Mouse (Mus musculus) brain, adult 2 months (tissue): ENCODE data around the gene Lmnb2.
A peak's percentile ranks its signal among the peaks of the same experiment; 100 is the strongest.

Experiments
- DNase-seq: peaks from one replicate; pipeline ENCODE4 v3.0.0; 2011; ENCODE audit warnings: low read depth, low spot score

The Lmnb2 gene

DNA sequence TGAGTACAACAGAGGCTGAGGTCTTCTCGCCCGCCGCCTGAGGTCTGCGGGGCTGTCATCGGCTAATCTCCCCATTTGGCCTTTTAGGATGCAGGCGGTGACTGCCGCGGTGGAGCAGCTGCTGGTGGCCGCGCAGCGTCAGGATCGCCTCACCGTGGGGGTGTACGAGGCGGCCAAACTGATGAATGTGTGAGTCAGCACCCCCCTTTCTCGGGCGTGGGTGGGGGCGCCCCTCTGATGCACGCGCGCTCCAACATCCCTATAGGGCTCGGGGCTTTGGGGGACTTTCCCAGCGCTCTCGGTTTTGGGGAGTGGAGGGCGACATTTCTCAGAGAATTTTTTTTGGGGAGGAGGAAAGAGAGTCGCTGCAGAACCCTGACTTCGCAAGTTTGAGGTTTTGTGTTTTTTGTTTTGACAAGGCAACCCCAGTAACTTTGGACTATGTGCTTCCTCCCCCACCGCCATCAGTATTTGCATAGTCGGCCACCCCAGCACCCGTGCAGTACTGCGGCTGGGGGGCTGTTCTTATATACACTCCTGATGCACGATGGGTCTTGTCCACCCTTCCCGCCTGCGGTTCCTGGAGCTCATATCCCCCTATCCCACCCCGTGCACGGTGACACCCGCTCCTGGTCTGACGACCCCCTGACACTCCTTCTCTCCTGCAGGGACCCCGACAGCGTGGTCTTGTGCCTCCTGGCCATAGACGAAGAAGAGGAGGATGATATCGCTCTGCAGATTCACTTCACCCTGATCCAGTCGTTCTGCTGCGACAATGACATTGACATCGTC, 12.5 kb upstream of the Lmnb2 start:
- peak; percentile 79 for DNase-seq

DNA sequence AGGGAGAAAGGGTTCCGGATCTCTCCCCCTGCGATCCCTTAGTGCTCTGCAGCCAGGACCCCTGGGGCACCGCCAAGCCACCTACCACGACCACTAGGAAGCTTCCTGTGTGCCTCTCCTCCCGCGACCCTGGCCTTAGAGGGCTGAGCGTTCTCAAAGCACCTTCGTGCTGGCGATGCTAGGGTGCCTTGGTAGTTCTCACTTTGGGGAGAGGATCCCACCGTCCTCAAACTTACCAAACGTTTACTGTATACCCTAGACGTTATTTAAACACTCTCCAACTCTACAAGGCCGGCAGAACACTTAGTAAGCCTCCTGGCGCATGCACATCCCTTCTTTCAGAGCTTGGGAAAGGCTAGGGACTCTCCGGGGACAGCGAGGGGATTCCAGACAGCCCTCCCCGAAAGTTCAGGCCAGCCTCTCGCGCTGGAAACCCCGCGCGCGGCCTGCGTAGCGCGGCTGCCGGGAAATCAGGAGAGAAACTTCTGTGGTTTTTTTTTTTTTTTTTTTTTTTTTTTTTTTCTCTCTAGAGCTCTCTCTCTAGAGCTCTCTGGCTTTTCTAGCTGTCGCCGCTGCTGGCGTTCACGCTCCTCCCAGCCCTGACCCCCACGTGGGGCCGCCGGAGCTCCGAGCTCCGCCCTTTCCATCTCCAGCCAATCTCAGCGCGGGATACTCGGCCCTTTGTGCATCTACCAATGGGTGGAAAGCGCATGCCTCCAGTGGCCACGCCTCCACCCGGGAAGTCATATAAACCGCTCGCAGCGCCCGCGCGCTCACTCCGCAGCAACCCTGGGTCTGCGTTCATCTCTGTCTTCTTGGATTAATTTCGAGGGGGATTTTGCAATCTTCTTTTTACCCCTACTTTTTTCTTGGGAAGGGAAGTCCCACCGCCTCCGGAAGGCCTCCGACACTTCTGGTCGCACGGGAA, 11.5 kb upstream of the Lmnb2 start, which contains the start of gene Gadd45b:
Gadd45b (plus strand) TSS at position 775 of the 928 bp plus-strand sequence.
- DNase-seq: peak; percentile 100

DNA sequence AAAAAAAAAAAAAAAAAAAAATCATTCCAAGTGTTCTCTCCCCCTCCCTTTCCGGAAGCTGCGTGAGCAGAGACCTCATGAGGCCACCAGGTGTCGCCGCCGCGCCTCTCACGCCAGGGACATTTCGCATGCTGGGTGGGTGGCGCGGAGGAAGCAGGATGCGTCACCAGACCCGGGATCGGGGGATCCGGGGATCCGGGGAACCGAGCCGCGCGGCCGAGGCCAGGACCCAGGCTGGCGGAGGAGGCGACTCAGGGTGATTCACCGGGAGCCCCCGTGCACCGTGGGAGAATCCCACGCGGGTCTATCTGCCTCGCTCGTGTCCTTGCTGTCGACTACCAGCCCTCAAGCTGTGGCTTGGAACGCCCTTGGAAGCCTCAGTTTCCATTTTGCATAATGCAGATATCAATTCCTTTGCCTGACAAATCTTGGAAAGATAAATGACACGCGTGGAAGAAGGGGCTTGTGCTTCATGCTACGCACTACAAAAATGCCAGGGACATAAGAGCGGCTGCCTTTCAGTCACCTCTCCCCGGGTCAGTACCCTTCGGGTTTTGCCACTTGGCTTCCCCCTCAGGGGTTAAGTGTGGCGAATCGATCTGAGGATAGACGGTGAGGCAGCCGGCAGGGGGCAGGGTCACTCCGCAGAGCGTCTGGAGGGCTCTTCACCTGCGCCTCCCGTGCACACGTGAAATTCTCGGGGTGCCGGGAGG, 10.7 kb upstream of the Lmnb2 start:
- DNase-seq: peak; percentile 97

DNA sequence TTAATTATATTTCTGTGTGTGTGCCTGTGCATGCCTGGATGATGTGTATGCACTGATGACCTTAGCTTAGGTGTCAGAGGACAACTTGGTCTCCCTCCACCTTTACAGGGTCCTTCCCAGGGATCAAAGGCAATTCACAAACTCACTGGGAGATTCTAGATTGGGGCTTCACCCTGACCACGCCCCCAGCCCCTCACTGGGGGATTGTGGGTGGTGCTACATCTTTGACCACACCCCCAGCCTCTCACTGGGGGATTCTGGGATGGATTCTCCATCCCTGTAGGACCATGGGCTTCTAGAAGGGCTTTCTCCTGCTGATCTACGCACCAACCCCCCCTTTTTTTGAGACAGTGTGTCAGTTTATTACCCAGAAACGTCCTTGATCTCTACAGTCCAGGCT, 7.4 kb upstream of the Lmnb2 start:
- no peak for DNase-seq

DNA sequence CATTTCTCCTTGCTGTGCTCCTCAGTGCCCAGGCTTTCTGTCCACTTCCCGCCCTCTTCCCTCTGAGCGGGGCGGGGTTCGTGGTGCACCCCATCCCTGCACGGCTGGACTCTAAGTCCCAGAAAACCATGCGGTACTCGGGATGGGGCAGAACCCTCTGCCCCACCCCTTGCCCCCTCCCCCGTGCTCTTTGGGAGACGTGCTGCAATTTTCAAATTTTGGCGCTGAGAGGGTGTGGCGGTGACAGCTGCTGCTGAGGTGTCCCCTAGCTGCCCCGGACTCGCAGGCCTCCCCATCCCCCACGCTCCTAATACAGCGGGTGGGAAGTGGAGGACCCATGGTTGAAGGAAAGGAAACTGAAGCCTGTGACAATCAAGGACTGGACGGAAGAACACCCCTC, 3.9 kb upstream of the Lmnb2 start:
- no peak for DNase-seq

DNA sequence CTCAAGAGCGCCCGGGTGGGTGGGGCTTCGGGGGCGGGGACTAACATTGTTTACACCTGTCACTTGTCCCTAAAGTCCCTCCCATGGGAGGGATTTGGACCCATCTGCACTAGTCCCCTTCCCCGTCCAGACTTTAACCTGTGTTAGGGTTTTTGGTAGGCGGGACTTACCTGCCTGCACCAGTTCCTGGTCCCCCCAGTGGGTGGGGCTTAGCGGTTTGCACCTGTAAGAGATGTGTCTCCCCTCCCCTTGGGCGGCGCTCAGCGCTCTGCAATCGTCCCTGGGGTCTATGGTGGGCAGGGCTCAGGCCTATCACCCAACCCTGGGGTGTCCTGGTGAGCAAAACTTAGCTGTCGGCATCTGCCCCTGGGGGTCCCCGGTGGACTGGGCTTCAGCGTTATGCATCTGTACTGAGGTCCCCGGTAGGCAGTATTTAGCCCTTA, 688 bp downstream of the Lmnb2 start:
- DNase-seq: peak; percentile 56

DNA sequence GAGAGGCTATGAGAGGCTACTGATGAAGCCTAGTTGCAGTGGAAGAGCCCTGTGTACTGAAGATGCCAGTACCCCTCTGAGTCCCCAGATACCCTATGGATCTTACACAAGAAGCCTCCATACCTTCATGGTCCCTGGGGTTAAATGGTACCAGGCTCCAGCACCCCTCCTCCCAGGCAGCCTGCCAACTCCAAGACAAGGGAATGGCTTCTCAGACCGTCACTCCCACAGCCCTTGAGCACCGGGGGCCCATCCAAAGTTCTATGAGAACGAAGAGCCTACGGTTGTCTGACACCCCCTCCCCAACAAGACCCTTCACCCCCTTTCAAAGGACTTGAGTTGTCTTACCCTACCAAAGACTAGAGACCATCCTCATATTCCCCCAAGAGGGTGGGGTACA, 2.3 kb downstream of the Lmnb2 start:
- DNase-seq: no peak

DNA sequence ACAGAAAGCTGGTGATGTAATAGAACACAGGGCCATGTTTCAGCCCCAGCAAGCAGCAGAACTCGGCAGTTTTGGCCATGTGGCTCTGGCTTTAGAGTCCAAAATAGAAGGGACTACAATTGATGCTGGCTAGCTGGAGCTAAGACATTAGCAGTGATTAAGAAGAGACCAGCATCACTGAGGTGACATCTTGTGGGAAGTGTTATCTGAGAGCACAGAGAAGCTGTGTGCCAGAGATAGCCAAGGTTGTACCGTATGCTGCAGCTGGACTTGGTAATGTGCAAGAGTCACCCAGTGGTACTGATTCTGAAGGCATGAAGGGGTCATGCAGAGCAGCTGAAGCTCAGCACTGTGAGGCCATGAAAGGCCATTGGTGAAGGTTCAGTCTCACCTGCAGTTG, 2.8 kb downstream of the Lmnb2 start:
- no peak for DNase-seq

DNA sequence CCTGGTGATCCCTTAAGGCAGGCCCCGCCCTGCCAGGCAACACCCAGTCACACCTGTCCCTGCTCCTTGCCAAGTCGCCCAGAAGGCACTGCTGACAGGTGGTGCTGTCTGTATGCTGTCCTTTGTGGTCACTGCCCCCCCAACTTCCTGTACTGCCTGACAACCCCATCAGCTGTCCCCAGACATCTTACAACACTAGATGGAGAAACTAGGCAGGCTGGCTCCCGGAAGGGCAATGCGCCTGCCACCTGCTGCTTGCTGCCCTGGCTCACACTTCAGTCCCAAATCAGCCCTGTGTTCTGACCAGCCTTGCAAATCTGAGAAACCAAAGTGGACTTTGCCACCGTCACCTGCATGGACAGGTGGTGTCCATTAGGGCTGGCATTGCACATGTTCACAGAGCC, 3.8 kb downstream of the Lmnb2 start:
- DNase-seq: peak; percentile 90

DNA sequence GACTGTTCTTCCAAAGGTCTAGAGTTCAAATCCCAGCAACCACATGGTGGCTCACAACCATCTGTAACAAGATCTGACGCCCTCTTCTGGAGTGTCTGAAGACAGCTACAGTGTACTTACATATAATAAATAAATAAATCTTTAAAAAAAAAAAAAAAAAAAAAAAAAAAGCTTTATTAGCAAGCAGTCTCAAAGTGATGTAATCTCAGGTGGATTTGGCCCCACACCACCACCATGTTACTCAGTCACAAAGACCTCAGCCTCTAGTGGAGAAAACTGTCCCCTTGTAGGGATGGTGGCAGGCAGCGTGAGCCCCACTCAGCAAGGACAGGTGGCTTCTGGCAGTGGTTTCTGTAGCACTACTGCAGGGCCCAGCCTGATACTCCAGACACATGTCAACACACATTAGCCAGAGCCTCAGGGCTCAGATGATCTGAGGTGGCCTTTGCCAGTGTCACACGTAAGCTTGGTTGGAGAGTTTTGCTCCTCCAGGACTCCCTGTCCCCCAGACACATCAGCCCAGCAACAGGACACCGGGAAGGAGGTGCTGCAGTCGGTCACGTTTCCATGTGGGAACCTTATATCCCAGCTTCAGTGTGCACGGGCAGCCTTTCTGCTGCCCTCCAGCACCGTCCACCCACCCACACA, 4.6 kb downstream of the Lmnb2 start:
- DNase-seq: no peak

DNA sequence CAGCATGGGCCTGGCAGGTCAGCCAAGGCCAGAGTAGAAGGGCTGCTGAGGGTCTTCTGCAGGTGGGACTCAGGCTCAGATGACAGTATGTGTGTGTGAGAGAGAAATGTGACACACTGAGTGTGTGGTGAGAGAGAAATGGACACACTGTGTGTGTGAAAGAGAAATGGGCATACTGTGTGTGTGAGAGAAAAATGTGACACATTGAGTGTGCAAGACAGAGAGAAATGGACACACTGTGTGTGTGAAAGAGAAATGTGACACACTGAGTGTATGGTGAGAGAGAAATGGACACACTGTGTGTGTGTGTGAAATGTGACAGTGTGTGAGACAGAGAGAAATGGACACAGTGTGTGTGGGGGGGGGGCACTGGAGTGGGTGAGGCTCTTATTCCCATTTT, 6.2 kb downstream of the Lmnb2 start:
- no peak for DNase-seq

DNA sequence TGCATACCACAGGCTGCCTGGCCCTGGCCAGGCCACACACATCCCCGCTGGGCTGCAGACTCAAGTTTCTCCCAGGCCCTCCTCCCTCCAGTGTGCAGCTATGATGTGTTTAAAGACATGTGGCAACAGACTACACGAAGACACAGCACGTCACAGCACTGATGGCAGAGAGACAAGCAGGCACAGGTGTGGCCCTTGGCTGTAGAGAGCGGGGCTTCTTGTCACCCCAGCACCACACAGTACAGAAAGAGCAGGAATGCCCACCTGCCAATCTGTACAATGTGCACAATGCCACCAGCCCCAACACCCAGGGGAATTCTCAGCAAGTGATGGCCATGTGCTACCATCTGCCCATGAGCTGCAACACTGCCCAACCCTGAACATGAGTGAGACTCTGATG, 6.7 kb downstream of the Lmnb2 start:
- DNase-seq: no peak

DNA sequence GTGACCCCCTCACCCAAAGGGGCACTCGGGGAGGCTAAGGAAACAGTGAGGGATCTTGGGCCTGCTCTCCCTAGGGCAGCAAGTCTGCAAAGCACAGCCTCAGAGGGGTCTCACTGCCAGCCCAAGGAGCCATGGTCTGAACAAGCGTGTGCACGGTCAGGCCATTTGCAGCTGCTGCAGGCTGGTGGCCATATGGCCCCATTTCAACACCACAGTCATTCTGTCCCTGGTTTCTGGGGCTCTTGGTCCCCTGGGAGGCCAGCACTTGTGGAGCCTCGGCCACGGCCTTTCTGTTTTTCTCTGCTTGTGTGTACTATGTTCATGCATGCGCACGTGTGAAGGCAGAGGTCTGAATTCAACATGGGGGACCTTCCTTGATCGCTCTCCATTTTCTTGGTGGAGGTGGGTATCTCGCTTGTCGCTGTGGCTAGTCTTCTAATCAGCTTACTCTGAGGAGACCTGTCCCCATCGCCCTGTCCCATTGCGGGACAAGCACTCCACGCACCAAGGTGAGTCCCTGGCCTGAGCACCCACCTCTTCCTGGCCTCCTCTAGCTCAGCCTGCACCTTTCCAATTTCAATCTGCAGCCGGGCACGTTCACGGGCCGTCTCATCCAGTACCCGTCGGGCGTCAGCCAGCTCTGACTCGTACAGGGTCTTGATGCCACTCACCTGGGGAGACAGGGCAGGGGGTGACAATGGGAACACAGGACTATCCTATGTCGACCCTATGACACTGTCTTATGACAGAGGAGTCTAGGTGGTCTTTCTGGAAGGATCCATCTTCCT, 8.5 kb downstream of the Lmnb2 start:
- DNase-seq: no peak

DNA sequence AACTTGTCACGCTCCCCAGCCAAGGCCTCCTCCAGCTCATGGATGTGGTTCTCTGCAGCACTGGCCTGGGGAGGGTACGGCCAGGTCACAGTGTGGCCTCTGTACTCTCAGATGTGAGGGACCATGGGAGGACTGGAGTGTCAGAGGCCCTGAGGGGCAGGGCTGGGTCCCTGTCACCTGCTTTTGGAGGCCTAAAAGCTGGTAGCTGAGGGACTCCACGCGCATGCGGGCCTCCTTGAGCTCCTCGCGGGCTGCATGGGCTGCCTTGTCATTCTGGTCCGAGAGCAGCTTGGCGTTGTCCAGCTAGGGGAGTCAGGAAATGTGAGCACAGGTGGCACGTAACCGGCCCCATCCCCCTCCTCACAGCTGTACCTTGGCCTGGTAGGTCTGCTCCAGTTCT, 13.3 kb downstream of the Lmnb2 start:
- no peak for DNase-seq

DNA sequence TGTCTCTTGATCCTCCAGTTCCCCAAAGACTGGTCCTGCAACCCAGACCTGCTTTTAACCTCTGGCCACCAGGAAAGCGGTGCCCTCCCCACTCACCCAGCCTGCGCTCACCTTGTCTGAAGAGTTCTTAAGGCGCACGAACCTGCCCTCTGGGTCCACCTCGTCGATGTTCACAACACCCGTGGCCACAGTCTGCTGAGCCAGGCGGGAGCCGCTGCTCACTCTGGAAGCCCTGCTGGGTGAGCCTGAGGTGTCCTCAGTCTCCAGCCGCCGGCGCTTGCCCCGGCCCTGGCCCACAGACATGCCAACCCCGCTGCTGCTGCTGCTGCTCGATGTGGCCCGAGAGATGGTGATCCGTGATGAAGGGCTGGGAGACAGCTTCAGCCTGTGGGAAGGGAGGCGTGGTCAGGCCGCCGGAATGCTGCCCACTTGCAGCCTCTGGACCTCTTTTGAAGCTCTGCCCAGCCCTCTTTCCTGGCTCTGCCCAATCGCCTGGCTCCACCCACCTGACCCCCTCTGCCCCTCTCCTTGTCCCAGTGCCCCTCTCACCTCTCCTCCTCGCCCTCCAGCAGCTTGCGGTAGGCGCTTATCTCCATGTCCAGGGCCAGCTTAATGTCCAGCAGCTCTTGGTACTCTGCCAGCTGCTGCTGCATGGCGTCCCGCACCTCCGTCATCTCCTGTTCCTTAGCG, 13.9 kb downstream of the Lmnb2 start:
- DNase-seq: no peak

DNA sequence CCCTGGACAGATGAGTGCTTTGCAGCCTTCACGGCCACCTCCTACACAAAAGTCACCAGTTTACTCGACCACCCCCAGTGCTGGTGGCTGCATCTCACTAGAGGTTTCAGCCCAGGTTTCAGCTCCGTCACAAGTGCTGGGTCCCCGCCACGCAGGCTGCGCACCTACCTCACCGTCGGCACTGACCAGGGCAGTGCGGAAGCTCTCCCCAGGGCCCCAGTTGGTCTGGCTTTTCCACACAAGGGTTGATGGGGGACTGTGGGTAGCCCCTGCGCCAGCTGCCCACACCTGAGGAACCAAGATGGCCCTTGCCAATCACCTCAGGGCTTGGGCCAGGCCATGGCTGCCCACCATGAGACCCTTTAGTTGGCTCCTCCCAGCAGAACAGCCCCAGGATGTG, 14.8 kb downstream of the Lmnb2 start:
- DNase-seq: no peak

DNA sequence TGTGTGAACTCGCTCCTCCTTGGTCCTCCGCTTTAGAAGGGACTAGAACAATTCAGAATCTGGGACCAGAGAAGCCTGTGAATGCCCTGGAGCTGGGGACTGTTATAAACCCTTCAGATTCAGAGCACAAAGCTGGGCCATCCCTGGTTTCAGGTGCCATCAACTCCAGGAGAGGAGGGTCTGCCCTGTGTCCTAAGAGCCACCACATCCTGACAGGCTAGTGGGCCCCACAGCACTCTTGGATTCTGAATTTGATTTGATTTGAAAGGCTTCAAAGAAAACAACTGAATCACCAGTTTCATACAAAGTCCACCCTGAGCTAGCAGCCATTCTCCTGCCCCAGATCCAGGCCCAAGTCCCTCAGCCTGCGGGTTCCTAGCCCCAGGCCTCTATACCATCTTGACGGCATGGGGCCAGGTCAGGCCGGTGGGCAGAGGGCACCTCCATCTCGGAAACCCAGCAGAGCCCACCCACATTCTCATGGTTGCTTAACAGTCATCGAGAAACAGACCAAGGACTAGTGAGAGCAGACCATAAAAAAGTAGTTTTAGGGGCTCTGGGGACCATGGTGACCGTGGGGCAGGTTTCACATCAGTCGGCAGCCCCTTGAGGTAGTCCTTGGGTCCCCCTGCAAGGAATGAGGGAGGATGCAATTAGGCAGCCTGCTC, 15.6 kb downstream of the Lmnb2 start:
- no peak for DNase-seq

DNA sequence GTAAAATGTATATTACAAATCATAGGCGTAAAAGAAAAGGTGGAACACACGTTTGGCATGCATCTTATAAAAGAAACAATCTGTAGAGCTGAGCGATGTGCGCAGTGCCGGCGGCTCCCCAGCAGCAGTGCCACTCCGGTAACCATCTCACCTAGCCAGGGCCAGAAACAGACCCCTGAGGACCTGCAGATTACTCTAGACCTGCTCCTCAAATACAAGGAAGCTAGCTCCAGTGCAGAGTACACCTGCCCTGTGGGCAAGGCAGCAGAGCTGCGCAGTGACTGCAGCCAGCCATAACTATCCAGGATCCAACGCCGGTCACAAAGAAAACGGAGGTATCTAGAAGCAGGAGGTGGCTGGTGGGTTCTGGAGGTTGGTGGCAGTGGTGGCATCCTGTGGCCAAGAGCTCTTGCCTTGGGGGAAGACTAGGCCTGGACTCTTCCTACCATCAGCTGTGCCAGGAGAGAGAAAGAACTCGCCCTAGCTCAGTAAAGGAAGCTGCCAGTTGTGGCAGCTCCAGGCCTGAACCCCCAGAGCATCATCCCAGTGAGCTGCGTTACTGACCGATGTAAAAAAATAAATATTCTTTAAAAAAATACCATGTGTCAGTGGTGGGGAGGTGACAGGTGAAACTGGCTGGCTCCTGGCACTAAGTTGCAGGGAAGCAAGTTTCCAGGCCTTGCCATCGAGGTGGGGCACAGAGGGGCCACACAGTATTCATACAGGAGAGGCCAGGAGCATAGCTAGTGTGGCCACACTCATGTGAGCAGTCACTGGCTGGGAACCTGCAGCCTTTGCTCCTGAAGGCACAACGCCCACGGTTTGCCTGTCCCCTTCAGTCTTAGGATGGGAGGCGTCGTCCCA, 16.4 kb downstream of the Lmnb2 start:
- no peak for DNase-seq
